Mouse (Mus musculus) hindbrain, embryonic 13.5 days (tissue): ENCODE results near the gene Icos. TPM values are rescaled to one million over a fixed set of nuclear protein-coding genes. Genes with fewer than 3 reads are reported as not detected.

Experiments
- ATAC-seq: fragments of 200-750 bp; cut with Nextera tagmentation; 2 replicates; pipeline ENCODE4 v1.8.0; 2017; ENCODE audit warnings: moderate TSS enrichment; ENCODE audit not compliant: low FRiP score
- H3K27ac ChIP-seq: fragments of 300-500 bp; sonication (generic); 2 replicates; pipeline ENCODE4 v1.5.1; 2015; ENCODE audit warnings: inconsistent platforms, mild to moderate bottlenecking, moderate library complexity
- H3K27me3 ChIP-seq: fragments of 300-500 bp; sonication (generic); 2 replicates; pipeline ENCODE4 v1.6.1; 2015; ENCODE audit warnings: mild to moderate bottlenecking, inconsistent platforms
- H3K36me3 ChIP-seq: fragments of 300-500 bp; sonication (generic); 2 replicates; pipeline ENCODE4 v1.6.1; 2015; ENCODE audit warnings: mild to moderate bottlenecking, inconsistent platforms
- H3K4me1 ChIP-seq: fragments of 300-500 bp; sonication (generic); replicated peaks from 2 replicates; pipeline ENCODE4 v1.6.1; 2015; ENCODE audit warnings: inconsistent platforms
- H3K4me2 ChIP-seq: fragments of 300-500 bp; sonication (generic); 2 replicates; pipeline ENCODE4 v1.6.1; 2015; ENCODE audit warnings: inconsistent platforms, mild to moderate bottlenecking, moderate library complexity
- H3K4me3 ChIP-seq: fragments of 300-500 bp; sonication (generic); 2 replicates; pipeline ENCODE4 v1.5.1; 2015; ENCODE audit warnings: mild to moderate bottlenecking, inconsistent platforms
- H3K9ac ChIP-seq: fragments of 300-500 bp; sonication (generic); 2 replicates; pipeline ENCODE4 v1.6.1; 2015; ENCODE audit warnings: mild to moderate bottlenecking, inconsistent platforms
- H3K9me3 ChIP-seq: fragments of 300-500 bp; sonication (generic); 2 replicates; pipeline ENCODE4 v1.6.1; 2016; ENCODE audit warnings: inconsistent platforms
- WGBS: fragments of 180-500 bp; shearing (Covaris S2); methylation state at CpG from one replicate; pipeline ENCODE4 v1.1.7; 2015; 5-methylcytosine and 5-hydroxymethylcytosine counted together
- polyA plus RNA-seq: library from polyadenylated mRNA; unstranded; fragments of >200 nt; fragmentation: Nextera tagmentation; extraction: Ambion mirVana; gene quantifications from 2 replicates; pipeline ENCODE4 v1.2.1, GENCODE M21; 2015

Icos gene
- polyA plus RNA-seq, 1 experiment from 2014 or later: 0.08 TPM

DNA sequence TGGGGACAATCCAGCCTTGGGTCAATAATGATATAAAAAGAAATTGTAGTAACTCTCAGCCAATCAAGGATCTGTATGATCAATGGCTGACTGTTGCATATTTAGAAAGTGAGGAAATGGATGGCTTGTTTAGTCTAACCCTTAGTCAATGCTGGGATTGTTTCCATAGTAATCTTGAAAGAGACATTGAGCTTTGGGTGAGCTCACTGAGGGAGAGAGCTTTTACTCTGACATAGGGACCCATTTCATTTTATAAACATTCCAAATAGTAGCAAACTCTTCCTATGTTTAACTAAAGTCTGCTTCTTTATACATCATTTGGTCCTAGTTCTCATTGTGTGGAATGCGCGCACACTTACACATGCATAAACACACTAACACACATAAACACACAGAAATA, 28.5 kb downstream of the Icos start:
- 99% methylated on average over 2 of the region's 2 CpGs for WGBS
- Histone ChIP-seq H3K27ac (no peak overlapping the region), H3K4me3 (no peak overlapping the region), H3K27me3 (no peaks in the 10 kb centered on the region), H3K36me3 (no peaks in the 10 kb centered on the region), H3K9ac (no peak overlapping the region), H3K4me1 (no peaks in the 10 kb centered on the region), H3K4me2 (no peak overlapping the region), H3K9me3 (no peaks in the 10 kb centered on the region)
- ATAC-seq: no peak

GRCm38 (mm10) chr1:61007516-61007915, 29.8 kb downstream of the Icos start:
- Histone ChIP-seq H3K27me3 (no peaks in the 10 kb centered on the region), H3K27ac (no peak overlapping the region), H3K36me3 (no peaks in the 10 kb centered on the region), H3K4me2 (no peak overlapping the region), H3K9ac (no peak overlapping the region), H3K4me3 (no peak overlapping the region), H3K9me3 (no peaks in the 10 kb centered on the region), H3K4me1 (no peaks in the 10 kb centered on the region)
- no peak for ATAC-seq

- Histone ChIP-seq H3K36me3 (no peaks in the 10 kb centered on the region), H3K9ac (no peak overlapping the region), H3K4me1 (no peaks in the 10 kb centered on the region), H3K27ac (no peak overlapping the region), H3K27me3 (no peaks in the 10 kb centered on the region), H3K4me3 (no peak overlapping the region), H3K9me3 (no peaks in the 10 kb centered on the region), H3K4me2 (no peak overlapping the region)
- ATAC-seq: no peak
- WGBS: 86% methylated on average over 1 of the region's 1 CpGs
These were observed 38.9 kb downstream of the Icos start for GRCm38 (mm10) chr1:61016578-61017118.

DNA sequence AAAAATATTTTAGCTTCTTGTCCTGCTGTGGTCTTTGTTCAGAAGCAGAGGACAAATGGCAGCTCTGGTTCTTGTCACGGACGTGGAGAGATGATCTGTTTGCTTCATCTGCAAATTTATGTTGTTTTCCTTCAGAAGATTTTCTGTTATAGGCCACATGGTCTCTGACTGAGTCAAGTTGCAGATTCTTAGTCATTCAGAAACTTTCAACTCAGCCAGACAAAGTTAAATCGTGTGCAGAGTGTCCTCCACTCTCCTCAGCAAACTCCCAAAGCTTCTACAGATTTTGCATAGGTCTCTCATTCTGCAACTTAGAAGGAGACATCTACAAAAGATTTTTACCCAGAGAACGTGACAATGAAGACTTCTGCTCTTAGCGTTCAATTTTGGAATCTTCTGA, 49.0 kb downstream of the Icos start:
- H3K36me3 ChIP-seq: no peaks in the 10 kb centered on the region
- H3K27me3 ChIP-seq: no peaks in the 10 kb centered on the region
- no peaks in the 10 kb centered on the region for H3K9me3 ChIP-seq
- no peaks in the 10 kb centered on the region for H3K4me1 ChIP-seq
- H3K4me2 ChIP-seq: no peak overlapping the region
- no peak overlapping the region for H3K9ac ChIP-seq
- WGBS: 89% methylated on average over 5 of the region's 5 CpGs
- no peak overlapping the region for H3K4me3 ChIP-seq
- no peak for ATAC-seq
- no peak overlapping the region for H3K27ac ChIP-seq

- Histone ChIP-seq H3K36me3 (no peaks in the 10 kb centered on the region), H3K27ac (no peak overlapping the region), H3K9me3 (no peaks in the 10 kb centered on the region), H3K4me1 (no peaks in the 10 kb centered on the region), H3K4me2 (no peak overlapping the region), H3K4me3 (no peak overlapping the region), H3K9ac (no peak overlapping the region), H3K27me3 (no peaks in the 10 kb centered on the region)
- ATAC-seq: no peak
- WGBS: 96% methylated on average over 3 of the region's 3 CpGs
These were observed 49.8 kb downstream of the Icos start for GRCm38 (mm10) chr1:61027519-61027918.

GRCm38 (mm10) chr1:61029919-61030318, 52.2 kb downstream of the Icos start:
- Histone ChIP-seq H3K9ac (no peak overlapping the region), H3K4me1 (no peaks in the 10 kb centered on the region), H3K4me3 (no peak overlapping the region), H3K36me3 (no peaks in the 10 kb centered on the region), H3K27ac (no peak overlapping the region), H3K4me2 (no peak overlapping the region), H3K27me3 (no peaks in the 10 kb centered on the region), H3K9me3 (no peaks in the 10 kb centered on the region)
- 47% methylated on average over 1 of the region's 1 CpGs for WGBS
- ATAC-seq: no peak

GRCm38 (mm10) chr1:61030532-61030931, 52.8 kb downstream of the Icos start:
- Histone ChIP-seq H3K9me3 (no peaks in the 10 kb centered on the region), H3K4me1 (no peaks in the 10 kb centered on the region), H3K36me3 (no peaks in the 10 kb centered on the region), H3K4me3 (no peak overlapping the region), H3K27me3 (no peaks in the 10 kb centered on the region), H3K4me2 (no peak overlapping the region), H3K27ac (no peak overlapping the region), H3K9ac (no peak overlapping the region)
- no peak for ATAC-seq

DNA sequence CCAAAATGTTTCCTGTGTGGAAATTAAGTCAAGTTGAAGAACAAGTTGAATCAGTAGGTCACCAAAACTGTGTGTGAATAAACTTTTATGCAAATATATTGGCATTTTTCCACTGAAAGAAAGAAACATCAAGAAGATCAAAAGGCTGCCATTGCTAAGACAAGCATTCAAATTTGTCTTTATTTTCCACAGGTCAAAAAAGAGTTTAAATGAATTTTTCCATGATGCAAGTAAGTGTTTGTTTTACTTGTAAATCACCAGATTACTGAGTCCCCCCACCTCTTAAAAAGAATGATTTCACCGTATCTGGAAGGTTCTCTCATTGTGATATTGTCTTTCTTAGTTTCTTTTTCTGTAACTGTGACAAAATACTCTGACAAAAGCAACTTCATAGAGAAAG, 57.5 kb downstream of the Icos start:
- H3K36me3 ChIP-seq: no peaks in the 10 kb centered on the region

GRCm38 (mm10) chr1:61038223-61038622, 60.5 kb downstream of the Icos start:
- WGBS: 82% methylated on average over 4 of the region's 4 CpGs
- Histone ChIP-seq H3K9me3 (no peaks in the 10 kb centered on the region), H3K4me1 (no peaks in the 10 kb centered on the region), H3K27me3 (no peaks in the 10 kb centered on the region), H3K9ac (no peak overlapping the region), H3K4me3 (no peak overlapping the region), H3K36me3 (no peaks in the 10 kb centered on the region), H3K4me2 (no peak overlapping the region), H3K27ac (no peak overlapping the region)
- no peak for ATAC-seq

More for the DNA sequence above, 57.5 kb downstream of the Icos start:
- no peak overlapping the region for H3K4me2 ChIP-seq
- no peak overlapping the region for H3K9ac ChIP-seq
- no peak for ATAC-seq
- no peaks in the 10 kb centered on the region for H3K4me1 ChIP-seq
- WGBS: 80% methylated on average over 1 of the region's 1 CpGs
- no peak overlapping the region for H3K4me3 ChIP-seq
- no peaks in the 10 kb centered on the region for H3K27me3 ChIP-seq
- H3K27ac ChIP-seq: no peak overlapping the region
- no peaks in the 10 kb centered on the region for H3K9me3 ChIP-seq

DNA sequence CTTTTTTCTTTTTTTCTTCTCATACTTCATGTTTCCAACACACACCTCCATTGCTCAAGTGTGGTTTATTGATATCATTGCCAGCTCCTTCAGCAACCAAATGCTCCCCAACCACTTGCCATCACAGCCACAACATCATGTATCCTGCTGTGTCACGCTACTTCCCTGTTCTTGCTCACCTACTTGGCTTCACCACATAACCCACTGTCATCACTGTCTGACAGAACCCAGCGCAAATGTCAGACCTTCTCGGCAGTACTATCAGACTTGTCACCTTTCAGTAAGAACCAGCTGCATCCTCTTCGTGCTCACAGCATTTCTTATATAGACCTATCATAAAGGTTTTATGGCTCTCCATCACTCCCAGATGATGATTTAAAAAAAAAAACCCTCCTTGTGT, 61.6 kb downstream of the Icos start:
- H3K27me3 ChIP-seq: no peaks in the 10 kb centered on the region
- no peak overlapping the region for H3K9ac ChIP-seq
- 89% methylated on average over 4 of the region's 4 CpGs for WGBS
- no peak overlapping the region for H3K4me3 ChIP-seq
- H3K36me3 ChIP-seq: no peaks in the 10 kb centered on the region
- ATAC-seq: no peak
- no peaks in the 10 kb centered on the region for H3K9me3 ChIP-seq
- H3K27ac ChIP-seq: no peak overlapping the region
- H3K4me2 ChIP-seq: no peak overlapping the region
- no peaks in the 10 kb centered on the region for H3K4me1 ChIP-seq

DNA sequence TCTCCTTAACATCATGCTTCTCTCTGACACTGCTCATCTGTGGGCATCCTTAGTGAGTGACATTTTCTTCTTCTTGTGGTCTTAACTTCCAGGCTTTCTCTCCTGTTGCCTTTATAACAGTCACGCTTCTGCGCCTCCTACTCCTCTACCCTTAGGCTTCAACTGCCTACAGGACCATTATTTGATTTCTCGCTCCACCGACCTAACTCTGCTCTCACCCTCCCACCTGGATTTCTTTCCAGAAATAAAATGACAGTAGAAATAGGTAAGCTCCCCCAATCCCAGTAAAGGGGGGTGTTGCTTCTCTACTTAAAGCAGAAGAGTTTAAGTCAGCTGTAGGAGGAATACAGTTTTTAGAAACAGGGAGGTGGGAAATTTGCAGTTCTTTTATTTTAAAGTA, 62.7 kb downstream of the Icos start:
- Histone ChIP-seq H3K27me3 (no peaks in the 10 kb centered on the region), H3K4me3 (no peak overlapping the region), H3K9ac (no peak overlapping the region), H3K36me3 (no peaks in the 10 kb centered on the region), H3K4me1 (no peaks in the 10 kb centered on the region), H3K27ac (no peak overlapping the region), H3K9me3 (no peaks in the 10 kb centered on the region), H3K4me2 (no peak overlapping the region)
- ATAC-seq: no peak
- WGBS: 87% methylated on average over 4 of the region's 4 CpGs

GRCm38 (mm10) chr1:61042842-61043241, 65.1 kb downstream of the Icos start:
- 91% methylated on average over 2 of the region's 2 CpGs for WGBS

DNA sequence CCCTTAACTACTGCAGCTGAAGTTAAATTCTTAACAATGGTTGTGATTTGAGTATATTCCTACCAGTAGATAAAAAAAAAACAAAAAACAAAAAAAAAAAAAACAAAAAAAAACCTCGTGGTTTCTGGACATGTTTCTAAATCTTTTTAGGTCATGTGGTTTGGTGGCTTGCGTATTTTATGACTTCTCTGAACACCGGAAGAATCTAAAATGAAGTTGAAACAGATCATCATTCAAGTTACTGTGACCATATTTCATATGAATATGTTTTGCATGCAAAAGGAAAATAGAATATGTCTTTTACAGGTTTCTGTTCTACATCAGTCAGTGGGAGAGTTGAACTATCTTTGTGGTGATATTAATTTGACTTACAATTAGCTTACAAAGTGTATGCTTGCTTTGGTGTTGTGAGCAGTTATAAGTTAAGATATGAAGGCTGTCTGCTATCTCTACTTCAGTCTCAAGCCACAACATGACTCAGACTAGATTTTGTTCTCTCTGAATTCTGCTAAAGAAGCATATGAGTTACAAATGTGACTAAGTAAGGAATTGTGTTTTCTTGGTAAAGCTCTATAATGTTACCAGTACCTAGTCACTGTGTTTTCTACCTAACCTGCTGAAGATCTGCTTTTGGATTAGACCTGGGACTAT, 68.5 kb downstream of the Icos start:
- ATAC-seq: no peak
- WGBS: 86% methylated on average over 3 of the region's 3 CpGs
- H3K4me2 ChIP-seq: no peak overlapping the region
- no peaks in the 10 kb centered on the region for H3K36me3 ChIP-seq
- H3K4me1 ChIP-seq: no peaks in the 10 kb centered on the region
- H3K9me3 ChIP-seq: no peaks in the 10 kb centered on the region
- no peak overlapping the region for H3K27ac ChIP-seq
- no peak overlapping the region for H3K4me3 ChIP-seq
- H3K27me3 ChIP-seq: no peaks in the 10 kb centered on the region
- no peak overlapping the region for H3K9ac ChIP-seq

More at GRCm38 (mm10) chr1:61042842-61043241, 65.1 kb downstream of the Icos start:
- no peak overlapping the region for H3K9ac ChIP-seq
- no peak overlapping the region for H3K4me2 ChIP-seq
- no peak overlapping the region for H3K27ac ChIP-seq
- no peaks in the 10 kb centered on the region for H3K9me3 ChIP-seq
- no peak overlapping the region for H3K4me3 ChIP-seq
- H3K36me3 ChIP-seq: no peaks in the 10 kb centered on the region
- ATAC-seq: no peak
- H3K27me3 ChIP-seq: no peaks in the 10 kb centered on the region
- no peaks in the 10 kb centered on the region for H3K4me1 ChIP-seq
